Mouse (Mus musculus) stomach, postnatal 0 days (tissue): ENCODE data around the gene Ubash3b. TPM values are rescaled to one million over a fixed set of nuclear protein-coding genes. Genes with fewer than 3 reads are reported as not detected.

ENCODE experiments used
- ATAC-seq: fragments of 200-750 bp; cut with Nextera tagmentation; 2 replicates; pipeline ENCODE4 v1.8.0; 2017; ENCODE audit not compliant: low FRiP score, low TSS enrichment
- DNase-seq: peaks from one replicate; pipeline ENCODE4 v3.0.0-alpha.2; 2016; ENCODE audit warnings: low spot score
- H3K27ac ChIP-seq: fragments of 300-500 bp; sonication (generic); replicated peaks from 2 replicates; pipeline ENCODE4 v1.5.1; 2014; ENCODE audit warnings: mild to moderate bottlenecking, control low read depth
- H3K27me3 ChIP-seq: fragments of 300-500 bp; sonication (generic); 2 replicates; pipeline ENCODE4 v1.6.1; 2014; ENCODE audit warnings: low read length; ENCODE audit not compliant: control insufficient read depth, insufficient read depth
- H3K36me3 ChIP-seq: fragments of 300-500 bp; sonication (generic); 2 replicates; pipeline ENCODE4 v1.6.1; 2014; ENCODE audit warnings: low read length, mixed read lengths; ENCODE audit not compliant: control insufficient read depth, insufficient read depth
- H3K4me1 ChIP-seq: fragments of 300-500 bp; sonication (generic); replicated peaks from 2 replicates; pipeline ENCODE4 v1.6.1; 2014; ENCODE audit warnings: antibody characterized with exemption; ENCODE audit not compliant: control insufficient read depth, insufficient read depth
- H3K4me2 ChIP-seq: fragments of 300-500 bp; sonication (generic); replicated peaks from 2 replicates; pipeline ENCODE4 v1.6.1; 2014; ENCODE audit warnings: low read depth, mild to moderate bottlenecking, control low read depth, moderate library complexity
- H3K4me3 ChIP-seq: fragments of 300-500 bp; sonication (generic); 2 replicates; pipeline ENCODE4 v1.5.1; 2014; ENCODE audit warnings: low read depth, low read length, control low read depth
- H3K9ac ChIP-seq: fragments of 300-500 bp; sonication (generic); 2 replicates; pipeline ENCODE4 v1.6.1; 2014; ENCODE audit warnings: mild to moderate bottlenecking, low read length, control low read depth, mixed read lengths
- H3K9me3 ChIP-seq: fragments of 300-500 bp; sonication (generic); 2 replicates; pipeline ENCODE4 v1.6.1; 2016; ENCODE audit warnings: low read length; ENCODE audit not compliant: control insufficient read depth
- CTCF ChIP-seq: IDR thresholded peaks from 2 replicates; pipeline ENCODE4 v1.5.1; 2016; ENCODE audit warnings: antibody characterized with exemption, low read depth, mild to moderate bottlenecking, moderate library complexity
- EP300 ChIP-seq: optimal IDR thresholded peaks from 2 replicates; pipeline ENCODE3; 2016; ENCODE audit warnings: antibody characterized with exemption
- WGBS: fragments of 180-500 bp; shearing (Covaris S2); extraction: QIAGEN DNeasy Blood & Tissue Kit; methylation state at CpG from one replicate; pipeline ENCODE4 v1.1.7; 2014; 5-methylcytosine and 5-hydroxymethylcytosine counted together
- polyA plus RNA-seq: library from polyadenylated mRNA; unstranded; fragments of >200 nt; fragmentation: Nextera tagmentation; extraction: Ambion mirVana; gene quantifications from 2 replicates; pipeline ENCODE4 v1.2.1, GENCODE M21; 2015

Ubash3b gene
- polyA plus RNA-seq, 1 experiment from 2014 or later: 1.4 TPM

DNA sequence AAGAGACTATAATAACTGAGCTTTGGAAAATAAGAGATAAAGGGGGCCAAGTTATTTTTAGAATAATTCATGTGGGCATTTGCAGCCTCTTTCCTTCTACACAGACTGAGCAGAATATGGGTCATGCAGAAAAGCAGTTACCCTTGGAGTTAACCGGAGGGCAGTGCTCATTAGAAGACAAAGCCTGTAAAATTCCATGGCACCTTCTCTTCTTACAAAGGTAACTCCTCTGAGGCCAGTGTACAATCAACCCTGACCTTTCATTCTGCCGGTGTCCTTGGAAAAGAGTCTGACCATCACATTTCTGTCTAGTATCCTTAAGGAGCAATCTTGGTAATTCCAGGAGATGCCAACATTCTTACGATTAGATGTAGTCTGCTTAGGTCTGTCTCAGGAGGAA lies 120.1 kb downstream of the Ubash3b start:
- ATAC-seq (no peak), DNase-seq (no peak)
- H3K27ac ChIP-seq: no peak overlapping the region
- no peak for TF ChIP-seq EP300
- TF ChIP-seq CTCF: no peak
- H3K9me3 ChIP-seq: no peaks in the 10 kb centered on the region
- no peak overlapping the region for H3K4me3 ChIP-seq
- 88% methylated on average over 3 of the region's 3 CpGs for WGBS
- no peaks in the 10 kb centered on the region for H3K36me3 ChIP-seq
- H3K4me1 ChIP-seq: no peaks in the 10 kb centered on the region
- no peak overlapping the region for H3K4me2 ChIP-seq
- no peaks in the 10 kb centered on the region for H3K27me3 ChIP-seq
- H3K9ac ChIP-seq: no peak overlapping the region

DNA sequence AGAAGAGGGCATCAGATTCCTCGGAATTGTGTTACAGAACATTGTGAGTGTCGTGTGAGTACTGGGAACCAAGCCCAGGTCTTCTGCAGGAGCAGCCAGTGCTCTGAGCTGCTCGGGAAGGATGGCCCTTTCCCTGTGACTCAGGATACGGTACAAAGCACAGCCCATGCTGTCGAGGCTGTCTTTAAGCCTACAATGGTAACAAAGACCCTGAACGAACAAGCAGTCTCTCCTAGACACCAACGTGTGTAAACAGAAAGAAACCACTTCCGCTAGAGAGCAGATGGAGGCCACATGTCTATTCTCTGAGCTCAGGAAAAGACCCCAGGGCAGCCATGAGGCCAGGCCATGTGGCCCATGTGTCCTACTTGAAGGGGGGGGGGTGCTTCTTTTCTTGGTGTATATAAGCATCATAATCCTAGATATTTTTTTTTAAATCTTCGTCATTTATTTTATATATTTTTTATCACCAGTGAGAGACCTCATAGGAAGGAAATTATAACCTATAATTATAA lies 123.3 kb downstream of the Ubash3b start:
- no peak overlapping the region for H3K27ac ChIP-seq
- no peak overlapping the region for H3K4me3 ChIP-seq
- H3K27me3 ChIP-seq: no peaks in the 10 kb centered on the region
- no peak for TF ChIP-seq EP300
- no peak for TF ChIP-seq CTCF
- H3K9me3 ChIP-seq: no peaks in the 10 kb centered on the region
- H3K36me3 ChIP-seq: no peaks in the 10 kb centered on the region
- no peak for DNase-seq
- ATAC-seq: no peak
- no peak overlapping the region for H3K9ac ChIP-seq
- 37% methylated on average over 9 of the region's 9 CpGs for WGBS
- no peak overlapping the region for H3K4me2 ChIP-seq
- H3K4me1 ChIP-seq: no peaks in the 10 kb centered on the region

DNA sequence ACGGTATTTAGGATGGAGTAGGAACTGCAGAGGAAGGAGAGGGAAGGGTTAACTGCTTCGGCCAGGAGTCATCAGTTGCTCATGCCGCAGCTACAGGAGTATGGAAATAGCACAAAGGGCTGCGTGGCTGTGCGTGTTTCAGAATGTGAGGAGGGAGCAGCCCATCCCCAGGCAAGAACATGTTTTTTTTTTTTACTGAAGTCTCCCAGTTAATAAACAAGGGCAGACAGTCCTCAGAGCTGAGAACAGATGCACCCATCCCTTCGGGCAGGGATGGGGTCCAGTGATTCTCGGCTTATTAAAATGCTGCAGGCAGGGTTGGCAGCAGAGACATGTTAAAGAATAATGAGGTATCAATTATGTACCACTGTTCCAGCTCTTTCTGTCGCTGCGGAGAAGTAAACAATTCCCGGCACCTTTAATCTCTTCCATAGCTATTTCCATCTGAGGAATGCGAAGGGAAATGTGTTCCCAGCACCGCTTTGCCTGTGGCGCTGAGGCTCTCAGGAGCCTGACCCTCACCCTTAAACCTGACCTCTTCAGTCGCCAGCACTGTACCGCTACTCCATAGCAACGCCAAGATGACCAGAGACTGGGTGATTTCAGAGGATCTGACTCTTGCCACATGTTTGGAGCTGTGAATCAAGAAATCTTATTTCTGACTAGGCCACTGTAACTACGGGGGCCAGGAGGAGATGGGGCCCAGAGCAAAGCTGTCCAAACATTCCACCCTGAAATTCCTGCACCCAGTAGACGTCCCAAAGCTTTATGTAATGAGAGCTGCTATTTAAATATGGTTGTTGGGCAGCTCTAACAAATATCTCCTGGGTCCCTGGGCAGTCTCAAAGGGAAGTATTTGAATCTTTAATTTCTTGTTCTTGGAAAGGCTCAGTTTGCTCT lies 129.7 kb downstream of the Ubash3b start:
- Histone ChIP-seq H3K4me1 (no peaks in the 10 kb centered on the region), H3K27ac (no peak overlapping the region), H3K36me3 (no peaks in the 10 kb centered on the region), H3K9ac (no peak overlapping the region), H3K4me2 (0 out of 2 replicates have a peak overlapping the region, but pooled peaks have one; percentile 11), H3K27me3 (no peaks in the 10 kb centered on the region), H3K9me3 (no peaks in the 10 kb centered on the region), H3K4me3 (no peak overlapping the region)
- ATAC-seq: no peak
- WGBS: 16% methylated on average over 18 of the region's 18 CpGs
- no peak for TF ChIP-seq CTCF
- TF ChIP-seq EP300: no peak
- DNase-seq: no peak

DNA sequence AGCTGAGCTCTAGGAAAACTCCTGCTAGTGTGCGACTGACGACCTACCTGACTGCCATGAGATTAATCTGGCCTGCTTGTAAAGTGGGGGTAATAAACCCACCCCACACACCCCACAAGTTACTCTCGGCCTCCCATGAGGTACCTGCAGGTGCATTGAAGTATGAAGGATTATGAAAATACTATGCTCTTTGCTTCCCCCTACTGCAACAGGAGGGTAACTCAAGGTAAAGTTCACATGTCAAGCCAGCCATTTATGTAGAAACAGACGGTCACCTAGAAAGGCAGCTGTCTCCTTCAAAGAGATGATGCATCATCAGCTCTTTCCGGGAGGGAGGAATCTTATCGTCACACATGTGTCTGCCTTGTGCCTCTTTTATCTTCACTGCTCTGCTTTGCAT lies 131.7 kb downstream of the Ubash3b start:
- Histone ChIP-seq H3K4me1 (no peaks in the 10 kb centered on the region), H3K9ac (no peak overlapping the region), H3K4me3 (no peak overlapping the region), H3K4me2 (no peak overlapping the region), H3K36me3 (no peaks in the 10 kb centered on the region), H3K9me3 (no peaks in the 10 kb centered on the region), H3K27me3 (no peaks in the 10 kb centered on the region), H3K27ac (no peak overlapping the region)
- 80% methylated on average over 6 of the region's 6 CpGs for WGBS
- ATAC-seq (no peak), DNase-seq (no peak)
- peak; percentile 62 for TF ChIP-seq CTCF
- no peak for TF ChIP-seq EP300

DNA sequence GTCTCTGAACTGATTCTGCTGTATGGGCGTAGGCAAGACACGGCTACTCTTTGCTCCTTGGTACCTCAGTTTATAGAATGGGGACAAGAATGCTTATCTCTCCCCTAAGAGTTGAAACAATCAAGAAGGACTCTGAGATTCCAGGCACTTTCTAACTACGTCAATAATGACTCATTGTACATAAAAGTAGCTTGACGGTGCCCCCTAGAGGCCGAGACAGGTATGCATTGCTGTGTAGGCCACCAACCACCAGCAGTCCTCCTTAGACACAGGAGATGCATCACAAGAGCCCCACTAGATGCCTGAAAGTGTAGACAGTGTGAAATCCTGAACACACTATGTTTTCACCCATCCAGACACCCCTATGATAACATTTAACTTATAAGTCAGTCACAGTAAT lies 133.0 kb downstream of the Ubash3b start:
- no peak for ATAC-seq
- no peak overlapping the region for H3K9ac ChIP-seq
- TF ChIP-seq CTCF: peak; percentile 74
- TF ChIP-seq EP300: no peak
- DNase-seq: peak; percentile 64
- no peak overlapping the region for H3K4me3 ChIP-seq
- no peak overlapping the region for H3K27ac ChIP-seq
- H3K4me1 ChIP-seq: no peaks in the 10 kb centered on the region
- H3K9me3 ChIP-seq: no peaks in the 10 kb centered on the region
- no peaks in the 10 kb centered on the region for H3K27me3 ChIP-seq
- H3K36me3 ChIP-seq: no peaks in the 10 kb centered on the region
- WGBS: 48% methylated on average over 5 of the region's 5 CpGs
- no peak overlapping the region for H3K4me2 ChIP-seq

DNA sequence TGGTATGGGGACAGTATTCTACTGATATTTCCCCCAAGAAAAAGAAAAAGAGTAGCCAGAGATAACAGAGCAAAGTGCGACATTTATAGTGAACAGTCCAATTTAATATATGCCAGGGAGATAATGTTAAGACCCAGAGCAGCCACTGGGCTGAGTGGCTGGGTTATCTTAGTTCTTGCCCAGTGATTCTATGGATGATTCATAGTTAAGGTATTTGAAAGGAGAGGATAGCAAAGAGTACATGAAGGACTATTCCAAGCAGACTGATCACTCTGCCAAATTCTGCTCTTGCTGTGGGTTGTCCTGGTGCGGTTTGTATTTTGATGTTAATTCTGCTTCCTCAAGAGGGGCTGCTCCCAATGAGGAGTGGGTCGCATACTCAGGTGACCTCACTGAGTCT lies 139.8 kb downstream of the Ubash3b start:
- Histone ChIP-seq H3K27me3 (no peaks in the 10 kb centered on the region), H3K4me1 (no peaks in the 10 kb centered on the region), H3K36me3 (no peaks in the 10 kb centered on the region), H3K4me2 (no peak overlapping the region), H3K4me3 (no peak overlapping the region), H3K9me3 (no peaks in the 10 kb centered on the region), H3K27ac (no peak overlapping the region), H3K9ac (no peak overlapping the region)
- ATAC-seq: no peak
- no peak for DNase-seq
- WGBS: 68% methylated on average over 3 of the region's 3 CpGs
- TF ChIP-seq CTCF (no peak), EP300 (no peak)
